Mouse (Mus musculus) regulatory T cell (primary cell): Measurements from ENCODE around the gene Olfr521.
"Not testable (repeated sequence)": the region's sequence is repeated elsewhere in the genome, so short reads cannot be mapped to it uniquely, and the experiment has no call there.

ENCODE experiments used
- in situ Hi-C: fragments of 300-600 bp; cut with MboI, MseI; formaldehyde crosslinking; loops from one replicate; pipeline ENCODE4 v1.15.1; 2025; ENCODE audit warnings: high pct_unique_total_duplicates

The Olfr521 gene

DNA sequence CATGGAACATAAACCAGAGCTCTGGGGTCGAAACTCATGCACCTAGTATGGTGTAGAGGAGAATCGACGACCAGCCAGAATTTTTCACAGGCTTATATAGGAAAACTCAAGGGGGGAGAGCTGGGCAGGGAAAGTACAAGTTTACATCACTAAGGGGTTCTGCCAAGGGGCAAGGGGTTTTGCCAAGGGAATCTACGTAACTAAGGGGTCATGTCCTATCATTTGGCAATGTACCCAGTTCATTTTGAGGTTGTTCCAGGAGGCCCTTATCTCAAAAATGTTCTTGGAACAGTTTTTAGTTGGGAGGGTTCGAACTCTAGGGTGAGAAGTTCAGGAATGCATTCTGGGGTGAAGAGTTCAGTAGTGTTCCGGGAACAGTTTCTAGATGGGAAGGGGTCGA, 43.7 kb downstream of the Olfr521 start:
- in situ Hi-C loops, result not testable (repeated sequence)

DNA sequence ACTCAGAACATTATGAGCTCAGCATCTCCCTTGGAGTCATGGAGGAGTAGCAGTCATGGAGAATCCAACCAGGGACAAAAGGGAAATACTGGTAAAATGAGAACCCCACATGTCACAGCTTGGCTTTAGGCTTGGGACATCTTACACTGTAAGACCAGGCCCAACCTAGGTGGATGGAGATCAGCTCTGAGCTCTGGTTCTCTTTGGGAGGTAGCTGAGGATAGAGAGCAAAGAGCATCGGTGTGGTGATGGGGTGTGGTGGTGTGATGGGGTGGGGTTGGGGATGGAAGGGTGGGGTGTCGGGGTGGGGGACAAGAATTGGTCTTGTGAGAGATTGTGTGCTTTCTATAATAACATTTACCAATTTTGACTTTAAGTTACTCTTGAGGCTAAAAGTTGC, 47.5 kb downstream of the Olfr521 start:
- in situ Hi-C loops, result loop anchor here (5.0 kb wide), 1 partner anchor 66 kb away; no protein-coding TSS in a partner anchor

DNA sequence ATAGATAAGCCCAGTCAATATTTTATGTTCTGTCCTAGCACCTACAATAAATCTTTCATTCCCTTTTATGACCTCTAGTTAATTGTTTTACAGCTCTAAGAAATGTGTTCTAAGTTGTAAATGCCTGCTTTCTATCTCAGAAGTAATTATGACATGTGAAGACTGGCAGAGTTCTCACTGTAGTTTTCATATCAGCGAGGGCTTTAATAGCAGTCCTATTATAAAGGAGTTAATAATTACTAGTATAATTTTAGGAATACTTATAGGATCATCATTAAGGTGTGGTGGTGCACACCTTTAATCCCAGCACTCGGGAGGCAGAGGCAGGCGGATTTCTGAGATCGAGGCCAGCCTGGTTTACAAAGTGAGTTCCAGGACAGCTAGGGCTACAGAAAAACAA, 48.4 kb downstream of the Olfr521 start:
- in situ Hi-C loops, result loop anchor here (5.0 kb wide), 1 partner anchor 66 kb away; no protein-coding TSS in a partner anchor

DNA sequence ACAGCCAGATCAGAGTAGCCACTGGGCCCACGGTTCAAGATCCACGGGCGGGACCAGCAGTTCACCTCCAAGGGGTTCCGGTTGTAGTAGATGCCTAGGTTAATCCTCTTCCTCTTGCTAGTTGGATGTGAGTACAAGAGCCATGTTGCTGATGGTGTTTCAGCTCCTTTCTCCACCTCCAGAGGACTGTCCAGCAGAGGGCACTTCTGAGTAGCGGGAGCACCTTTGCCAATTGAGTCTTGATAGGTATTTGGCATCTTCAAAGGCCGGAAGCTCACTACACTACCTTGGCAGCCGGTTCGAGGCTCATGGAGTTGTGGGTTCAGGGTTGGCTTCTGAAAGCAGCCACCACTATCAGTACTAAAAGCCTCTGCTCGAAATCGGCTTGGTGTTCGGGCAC, 50.1 kb downstream of the Olfr521 start:
- in situ Hi-C loops, result loop anchor here (5.0 kb wide), 1 partner anchor 64 kb away; no protein-coding TSS in a partner anchor

DNA sequence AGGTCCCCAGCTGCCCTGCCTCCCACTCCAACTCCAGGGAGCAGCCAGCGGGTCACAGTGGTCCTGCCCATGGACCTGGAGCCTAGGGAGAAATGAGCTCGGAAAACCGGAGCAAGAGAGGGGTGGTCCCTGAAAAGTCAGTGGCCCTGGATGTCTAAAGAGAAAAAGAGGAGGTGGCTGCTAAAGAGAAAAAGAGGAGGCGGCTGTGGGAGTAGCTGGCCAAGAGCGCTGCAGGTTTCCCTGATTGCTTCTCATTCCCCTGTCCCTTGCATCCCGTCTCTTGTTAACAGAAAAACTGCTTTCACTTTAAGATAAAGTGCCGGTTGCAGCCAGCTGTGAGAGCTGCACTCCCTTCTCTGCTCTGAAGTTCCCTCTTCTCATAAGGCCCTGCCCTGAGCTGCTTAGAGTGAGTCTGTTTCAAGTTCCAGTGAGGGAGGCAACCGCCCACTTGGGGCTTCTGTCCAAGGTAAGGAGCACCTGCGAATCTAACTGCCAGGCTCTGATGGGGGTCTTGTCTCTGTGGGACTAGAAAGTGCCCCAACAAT, 54.9 kb downstream of the Olfr521 start:
- in situ Hi-C loops, result not testable (repeated sequence)
